Mouse (Mus musculus): ENCODE results near the gene Prox1. TPM values are rescaled to one million over a fixed set of nuclear protein-coding genes. Genes with fewer than 3 reads are reported as not detected.

Gene Prox1
- polyA plus RNA-seq, 1 experiment, result 0.71 TPM

GRCm38 (mm10) chr1:190128674-190129322 is 41.7 kb downstream of the Prox1 start:
- Histone ChIP-seq H3K36me3 (ENCODE audit: control insufficient read depth, insufficient read depth, low read length) (no peaks in the 10 kb centered on the region), H3K27ac (ENCODE audit: control insufficient read depth, insufficient read depth, low read length) (no peak overlapping the region), H3K4me1 (replicated peaks; ENCODE audit: control insufficient read depth, insufficient read depth, low read length) (no peaks in the 10 kb centered on the region), H3K27me3 (ENCODE audit: control insufficient read depth, insufficient read depth, low read length) (no peaks in the 10 kb centered on the region), H3K4me3 (ENCODE audit: control insufficient read depth, insufficient read depth, low read length) (no peak overlapping the region)
- no peak for TF ChIP-seq POLR2A (IDR thresholded peaks at IDR 0.05; ENCODE audit: control insufficient read depth, extremely low read depth, insufficient read depth, low read length, poor library complexity)
- TF ChIP-seq CTCF (IDR thresholded peaks at IDR 0.05; ENCODE audit: borderline replicate concordance, control insufficient read depth, extremely low read depth, insufficient read depth, low read length, poor library complexity), result no peak
- WGBS, result 71% methylated on average over 12 of the region's 12 CpGs
- DNase-seq, result no peak

GRCm38 (mm10) chr1:190127878-190128277 is 42.6 kb downstream of the Prox1 start:
- 82% methylated on average over 5 of the region's 5 CpGs for WGBS
- DNase-seq, result no peak

GRCm38 (mm10) chr1:190127163-190127795 is 43.2 kb downstream of the Prox1 start:
- Histone ChIP-seq H3K4me1 (replicated peaks; ENCODE audit: control insufficient read depth, insufficient read depth, low read length) (no peaks in the 10 kb centered on the region), H3K4me3 (ENCODE audit: control insufficient read depth, insufficient read depth, low read length) (no peak overlapping the region), H3K36me3 (ENCODE audit: control insufficient read depth, insufficient read depth, low read length) (no peaks in the 10 kb centered on the region), H3K27ac (ENCODE audit: control insufficient read depth, insufficient read depth, low read length) (no peak overlapping the region), H3K27me3 (ENCODE audit: control insufficient read depth, insufficient read depth, low read length) (no peaks in the 10 kb centered on the region)
- WGBS, result 88% methylated on average over 6 of the region's 6 CpGs
- TF ChIP-seq CTCF (IDR thresholded peaks at IDR 0.05; ENCODE audit: borderline replicate concordance, control insufficient read depth, extremely low read depth, insufficient read depth, low read length, poor library complexity) (no peak), POLR2A (IDR thresholded peaks at IDR 0.05; ENCODE audit: control insufficient read depth, extremely low read depth, insufficient read depth, low read length, poor library complexity) (no peak)
- DNase-seq, result no peak

More at GRCm38 (mm10) chr1:190127878-190128277, 42.6 kb downstream of the Prox1 start:
- TF ChIP-seq POLR2A (IDR thresholded peaks at IDR 0.05; ENCODE audit: control insufficient read depth, extremely low read depth, insufficient read depth, low read length, poor library complexity) (no peak), CTCF (IDR thresholded peaks at IDR 0.05; ENCODE audit: borderline replicate concordance, control insufficient read depth, extremely low read depth, insufficient read depth, low read length, poor library complexity) (no peak)
- no peaks in the 10 kb centered on the region for H3K27me3 ChIP-seq (ENCODE audit: control insufficient read depth, insufficient read depth, low read length)
- no peak overlapping the region for H3K4me3 ChIP-seq (ENCODE audit: control insufficient read depth, insufficient read depth, low read length)
- H3K4me1 ChIP-seq (replicated peaks; ENCODE audit: control insufficient read depth, insufficient read depth, low read length), result no peaks in the 10 kb centered on the region
- no peaks in the 10 kb centered on the region for H3K36me3 ChIP-seq (ENCODE audit: control insufficient read depth, insufficient read depth, low read length)
- no peak overlapping the region for H3K27ac ChIP-seq (ENCODE audit: control insufficient read depth, insufficient read depth, low read length)

GRCm38 (mm10) chr1:190124961-190125739 is 45.4 kb downstream of the Prox1 start:
- no peak for DNase-seq
- Histone ChIP-seq H3K27me3 (ENCODE audit: control insufficient read depth, insufficient read depth, low read length) (no peaks in the 10 kb centered on the region), H3K27ac (ENCODE audit: control insufficient read depth, insufficient read depth, low read length) (no peak overlapping the region), H3K4me3 (ENCODE audit: control insufficient read depth, insufficient read depth, low read length) (no peak overlapping the region), H3K4me1 (replicated peaks; ENCODE audit: control insufficient read depth, insufficient read depth, low read length) (no peaks in the 10 kb centered on the region), H3K36me3 (ENCODE audit: control insufficient read depth, insufficient read depth, low read length) (no peaks in the 10 kb centered on the region)
- 89% methylated on average over 14 of the region's 14 CpGs for WGBS
- TF ChIP-seq CTCF (IDR thresholded peaks at IDR 0.05; ENCODE audit: borderline replicate concordance, control insufficient read depth, extremely low read depth, insufficient read depth, low read length, poor library complexity), result no peak
- no peak for TF ChIP-seq POLR2A (IDR thresholded peaks at IDR 0.05; ENCODE audit: control insufficient read depth, extremely low read depth, insufficient read depth, low read length, poor library complexity)

- no peak overlapping the region for H3K27ac ChIP-seq (ENCODE audit: control insufficient read depth, insufficient read depth, low read length)
- 91% methylated on average over 13 of the region's 13 CpGs for WGBS
- TF ChIP-seq POLR2A (IDR thresholded peaks at IDR 0.05; ENCODE audit: control insufficient read depth, extremely low read depth, insufficient read depth, low read length, poor library complexity) (no peak), CTCF (IDR thresholded peaks at IDR 0.05; ENCODE audit: borderline replicate concordance, control insufficient read depth, extremely low read depth, insufficient read depth, low read length, poor library complexity) (no peak)
- H3K4me1 ChIP-seq (replicated peaks; ENCODE audit: control insufficient read depth, insufficient read depth, low read length), result no peaks in the 10 kb centered on the region
- no peaks in the 10 kb centered on the region for H3K27me3 ChIP-seq (ENCODE audit: control insufficient read depth, insufficient read depth, low read length)
- H3K36me3 ChIP-seq (ENCODE audit: control insufficient read depth, insufficient read depth, low read length), result no peaks in the 10 kb centered on the region
- DNase-seq, result no peak
- no peak overlapping the region for H3K4me3 ChIP-seq (ENCODE audit: control insufficient read depth, insufficient read depth, low read length)
Measured at GRCm38 (mm10) chr1:190123404-190123803, 47.1 kb downstream of the Prox1 start.

- no peak for DNase-seq
- WGBS, result 84% methylated on average over 1 of the region's 1 CpGs
- Histone ChIP-seq H3K27ac (ENCODE audit: control insufficient read depth, insufficient read depth, low read length) (no peak overlapping the region), H3K27me3 (ENCODE audit: control insufficient read depth, insufficient read depth, low read length) (no peaks in the 10 kb centered on the region), H3K4me3 (ENCODE audit: control insufficient read depth, insufficient read depth, low read length) (no peak overlapping the region), H3K4me1 (replicated peaks; ENCODE audit: control insufficient read depth, insufficient read depth, low read length) (no peaks in the 10 kb centered on the region), H3K36me3 (ENCODE audit: control insufficient read depth, insufficient read depth, low read length) (no peaks in the 10 kb centered on the region)
- no peak for TF ChIP-seq CTCF (IDR thresholded peaks at IDR 0.05; ENCODE audit: borderline replicate concordance, control insufficient read depth, extremely low read depth, insufficient read depth, low read length, poor library complexity)
- TF ChIP-seq POLR2A (IDR thresholded peaks at IDR 0.05; ENCODE audit: control insufficient read depth, extremely low read depth, insufficient read depth, low read length, poor library complexity), result no peak
Measured at GRCm38 (mm10) chr1:190115985-190116384, 54.5 kb downstream of the Prox1 start.
